Mouse (Mus musculus) limb, embryonic 15.5 days (tissue): Measurements from ENCODE around the gene Pgm5. TPM values are rescaled to one million over a fixed set of nuclear protein-coding genes. Genes with fewer than 3 reads are reported as not detected.

Experiments
- ATAC-seq: fragments of 200-750 bp; cut with Nextera tagmentation; 2 replicates; pipeline ENCODE4 v1.8.0; 2017; ENCODE audit warnings: low read depth, moderate TSS enrichment; ENCODE audit not compliant: insufficient number of reproducible peaks, low FRiP score, low TSS enrichment
- H3K27ac ChIP-seq: fragments of 300-500 bp; sonication (generic); 2 replicates; pipeline ENCODE4 v1.5.1; 2015; ENCODE audit warnings: moderate library complexity, mild to moderate bottlenecking, inconsistent platforms
- H3K27me3 ChIP-seq: fragments of 300-500 bp; sonication (generic); 2 replicates; pipeline ENCODE4 v1.6.1; 2015; ENCODE audit warnings: inconsistent platforms
- H3K36me3 ChIP-seq: fragments of 300-500 bp; sonication (generic); 2 replicates; pipeline ENCODE4 v1.6.1; 2015; ENCODE audit warnings: inconsistent platforms
- H3K4me1 ChIP-seq: fragments of 300-500 bp; sonication (generic); 2 replicates; pipeline ENCODE4 v1.6.1; 2015; ENCODE audit warnings: inconsistent platforms
- H3K4me2 ChIP-seq: fragments of 300-500 bp; sonication (generic); 2 replicates; pipeline ENCODE4 v1.6.1; 2015; ENCODE audit warnings: mild to moderate bottlenecking, inconsistent platforms
- H3K4me3 ChIP-seq: fragments of 300-500 bp; sonication (generic); 2 replicates; pipeline ENCODE4 v1.5.1; 2015; ENCODE audit warnings: mild to moderate bottlenecking, inconsistent platforms
- H3K9ac ChIP-seq: fragments of 300-500 bp; sonication (generic); 2 replicates; pipeline ENCODE4 v1.6.1; 2015; ENCODE audit warnings: inconsistent platforms
- H3K9me3 ChIP-seq: fragments of 300-500 bp; sonication (generic); 2 replicates; pipeline ENCODE4 v1.6.1; 2016; ENCODE audit warnings: inconsistent platforms
- WGBS: fragments of 180-500 bp; shearing (Covaris S2); methylation state at CpG from one replicate; pipeline ENCODE4 v1.1.7; 2015; 5-methylcytosine and 5-hydroxymethylcytosine counted together
- polyA plus RNA-seq: library from polyadenylated mRNA; unstranded; fragments of >200 nt; fragmentation: Nextera tagmentation; extraction: Ambion mirVana; gene quantifications from 2 replicates; pipeline ENCODE4 v1.2.1, GENCODE M21; 2015

Gene Pgm5
- 2.2 and 2.6 TPM in 2 replicates for polyA plus RNA-seq

DNA sequence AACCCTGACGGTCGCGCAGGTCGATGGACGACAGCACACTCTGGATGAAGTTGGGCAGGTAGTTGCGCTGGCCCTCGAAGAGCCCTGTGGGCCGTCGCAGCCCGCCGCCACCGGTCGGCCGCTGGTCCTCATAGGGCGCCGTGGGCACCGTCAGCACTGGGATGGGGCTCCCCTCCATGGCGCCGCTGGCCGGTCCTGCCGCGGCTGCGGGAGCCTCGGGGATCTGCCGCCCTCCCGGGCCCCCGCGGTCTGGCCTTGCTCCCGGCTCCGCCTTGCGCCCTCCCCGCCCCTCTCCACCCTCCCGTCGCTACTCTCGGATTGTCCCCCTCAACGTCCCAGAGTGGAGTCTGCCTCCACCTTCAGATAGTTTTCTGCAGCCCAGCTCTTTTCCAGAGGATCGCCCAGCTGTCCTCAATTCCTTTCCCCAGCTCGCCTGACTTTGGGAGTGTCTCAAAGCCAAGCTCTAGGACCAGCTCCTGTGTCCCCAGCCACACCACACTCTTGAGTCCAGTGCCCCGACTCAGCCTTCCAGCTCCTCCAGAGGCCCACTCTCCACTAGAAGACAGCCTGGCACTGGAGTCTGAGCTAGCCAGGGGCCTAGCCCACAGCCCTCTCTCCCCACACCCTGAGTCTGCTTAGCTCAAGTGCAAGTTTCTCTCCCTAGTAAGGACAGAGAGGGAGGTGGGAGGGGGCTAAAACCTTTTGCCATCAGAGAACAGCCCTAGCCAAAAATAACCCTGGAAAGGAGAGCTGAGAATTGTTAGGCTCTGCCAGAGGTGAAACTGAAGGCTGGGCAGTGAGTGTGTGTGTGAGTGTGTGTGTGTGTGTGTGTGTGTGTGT, at the start of gene Pgm5:
Gene Pgm5 (minus strand): TSS at position 244 of the 840 bp plus-strand sequence.
- H3K4me2 ChIP-seq, result peak within 1 kb of the TSS; percentile 89
- peaks cover 11% of the 10 kb centered on the region for H3K4me1 ChIP-seq
- peak within 1 kb of the TSS; percentile 40 for H3K9ac ChIP-seq
- H3K36me3 ChIP-seq, result no peaks in the 10 kb centered on the region
- H3K9me3 ChIP-seq, result no peaks in the 10 kb centered on the region
- H3K4me3 ChIP-seq, result peak within 1 kb of the TSS; percentile 56
- ATAC-seq, result peak; percentile 74
- WGBS, result 2% methylated on average over 37 of the region's 39 CpGs
- H3K27me3 ChIP-seq, result peaks cover 20% of the 10 kb centered on the region; the same call in 1 of the 2 replicates
- peak within 1 kb of the TSS; percentile 22; the same call in 1 of the 2 replicates for H3K27ac ChIP-seq

GRCm38 (mm10) chr19:24908385-24909155, 46.9 kb upstream of the Pgm5 start:
- H3K4me2 ChIP-seq, result no peak overlapping the region
- no peak for ATAC-seq
- no peak overlapping the region for H3K9ac ChIP-seq
- H3K27ac ChIP-seq, result no peak overlapping the region
- 80% methylated on average over 3 of the region's 3 CpGs for WGBS
- no peak overlapping the region for H3K4me3 ChIP-seq
- no peaks in the 10 kb centered on the region for H3K9me3 ChIP-seq
- H3K4me1 ChIP-seq, result no peaks in the 10 kb centered on the region
- H3K27me3 ChIP-seq, result peaks cover 15% of the 10 kb centered on the region
- no peaks in the 10 kb centered on the region for H3K36me3 ChIP-seq

DNA sequence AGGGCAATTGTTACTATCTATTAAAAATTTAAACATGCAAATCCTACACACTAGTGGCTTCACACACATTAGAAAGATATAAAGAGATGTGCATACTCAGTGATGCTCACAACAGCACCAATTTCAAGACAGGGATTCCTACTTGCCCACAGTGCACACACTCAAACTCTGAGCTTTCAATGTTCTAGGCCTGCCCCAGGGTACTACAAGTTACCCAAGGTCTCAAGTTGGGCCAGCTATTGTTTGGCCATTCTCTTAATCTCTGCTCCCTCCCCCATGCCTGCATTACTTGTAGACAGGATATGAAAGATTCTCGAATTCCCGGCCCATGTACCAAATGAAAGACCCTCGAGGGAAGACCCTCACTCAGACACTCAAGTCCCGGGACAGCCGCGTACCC, 46.0 kb upstream of the Pgm5 start:
- H3K4me1 ChIP-seq, result no peaks in the 10 kb centered on the region
- no peak overlapping the region for H3K27ac ChIP-seq
- H3K4me2 ChIP-seq, result no peak overlapping the region
- peaks cover 24% of the 10 kb centered on the region for H3K27me3 ChIP-seq
- H3K9me3 ChIP-seq, result no peaks in the 10 kb centered on the region
- 90% methylated on average over 6 of the region's 6 CpGs for WGBS
- no peak overlapping the region for H3K9ac ChIP-seq
- H3K4me3 ChIP-seq, result no peak overlapping the region
- no peaks in the 10 kb centered on the region for H3K36me3 ChIP-seq
- no peak for ATAC-seq

GRCm38 (mm10) chr19:24902821-24903220, 41.2 kb upstream of the Pgm5 start:
- Histone ChIP-seq H3K4me1 (peaks cover 23% of the 10 kb centered on the region), H3K9ac (no peak overlapping the region), H3K4me3 (no peak overlapping the region), H3K9me3 (no peaks in the 10 kb centered on the region), H3K27me3 (peaks cover 67% of the 10 kb centered on the region), H3K36me3 (no peaks in the 10 kb centered on the region), H3K27ac (no peak overlapping the region), H3K4me2 (no peak overlapping the region)
- ATAC-seq, result no peak
- 61% methylated on average over 2 of the region's 2 CpGs for WGBS

- peaks cover 72% of the 10 kb centered on the region for H3K27me3 ChIP-seq
- ATAC-seq, result no peak
- no peaks in the 10 kb centered on the region for H3K36me3 ChIP-seq
- H3K9me3 ChIP-seq, result no peaks in the 10 kb centered on the region
- no peak overlapping the region for H3K4me3 ChIP-seq
- H3K4me1 ChIP-seq, result peaks cover 28% of the 10 kb centered on the region
- H3K27ac ChIP-seq, result no peak overlapping the region
- H3K9ac ChIP-seq, result no peak overlapping the region
- no peak overlapping the region for H3K4me2 ChIP-seq
- 1% methylated on average over 2 of the region's 2 CpGs for WGBS
Measured at GRCm38 (mm10) chr19:24902256-24902655, 40.6 kb upstream of the Pgm5 start.

DNA sequence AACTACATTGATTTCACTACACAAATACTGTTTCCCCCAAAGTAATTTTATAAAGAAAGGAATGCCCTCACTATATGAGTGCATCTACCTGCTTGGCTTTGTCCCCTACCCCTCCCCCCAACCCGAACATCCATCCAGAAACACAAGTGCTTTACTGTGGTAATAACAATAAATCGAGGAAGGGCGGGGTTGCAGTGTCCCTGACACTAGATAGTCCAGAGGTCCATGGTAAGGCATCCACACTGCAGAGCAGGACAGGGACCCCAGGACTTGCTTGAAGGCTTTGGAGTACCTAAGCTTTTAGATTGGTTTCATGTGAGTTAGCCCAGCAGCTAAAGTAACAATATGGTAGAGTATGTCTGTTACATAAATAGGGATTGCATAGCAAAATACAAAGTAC, 40.0 kb upstream of the Pgm5 start:
- 5% methylated on average over 3 of the region's 3 CpGs for WGBS
- peaks cover 30% of the 10 kb centered on the region for H3K4me1 ChIP-seq
- no peaks in the 10 kb centered on the region for H3K36me3 ChIP-seq
- no peak overlapping the region for H3K4me3 ChIP-seq
- no peak for ATAC-seq
- no peak overlapping the region for H3K27ac ChIP-seq
- H3K4me2 ChIP-seq, result no peak overlapping the region
- H3K27me3 ChIP-seq, result peaks cover 78% of the 10 kb centered on the region
- H3K9ac ChIP-seq, result no peak overlapping the region
- no peaks in the 10 kb centered on the region for H3K9me3 ChIP-seq

DNA sequence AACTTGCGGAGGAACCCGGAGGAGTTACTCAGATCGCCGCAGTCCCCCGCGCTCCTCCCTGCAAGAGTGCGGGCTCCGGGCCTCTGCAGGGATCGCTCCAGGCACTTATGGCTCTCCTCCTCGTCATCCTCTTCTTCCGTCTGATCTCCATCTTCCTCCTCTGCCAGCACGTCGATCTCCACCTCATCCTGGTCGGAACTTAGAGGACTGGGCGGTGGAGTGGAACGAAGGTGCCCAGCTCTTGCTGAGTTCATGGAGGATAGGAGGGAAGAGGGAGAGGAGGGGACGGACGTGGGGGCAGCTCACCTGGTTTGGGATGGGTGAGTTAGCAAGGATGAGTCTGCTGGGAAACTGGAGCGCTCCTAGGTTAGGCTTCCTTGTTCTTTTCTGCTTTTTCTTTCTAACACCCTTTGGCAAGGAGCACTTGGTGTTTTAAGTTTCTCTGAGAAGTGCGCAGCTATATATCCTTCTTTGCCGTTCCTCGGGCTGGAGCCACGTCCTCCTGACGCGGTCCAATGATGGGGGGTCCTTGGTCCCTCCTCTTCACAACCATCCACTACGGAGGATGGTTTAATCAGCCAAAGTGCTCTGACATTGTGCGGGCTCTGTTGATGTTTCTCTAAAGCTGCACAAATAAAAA, 39.0 kb upstream of the Pgm5 start, which contains the start of gene Foxd4:
Gene Foxd4 (minus strand): TSS at position 617 of the 640 bp plus-strand sequence.
- Histone ChIP-seq H3K27ac (no peak within 1 kb of the TSS), H3K9ac (no peak within 1 kb of the TSS), H3K27me3 (peaks cover 85% of the 10 kb centered on the region), H3K4me2 (peak within 1 kb of the TSS; percentile 67), H3K9me3 (no peaks in the 10 kb centered on the region), H3K36me3 (no peaks in the 10 kb centered on the region), H3K4me1 (peaks cover 30% of the 10 kb centered on the region), H3K4me3 (peak within 1 kb of the TSS; percentile 38)
- under 1% methylated on average over 27 of the region's 27 CpGs for WGBS
- no peak for ATAC-seq

DNA sequence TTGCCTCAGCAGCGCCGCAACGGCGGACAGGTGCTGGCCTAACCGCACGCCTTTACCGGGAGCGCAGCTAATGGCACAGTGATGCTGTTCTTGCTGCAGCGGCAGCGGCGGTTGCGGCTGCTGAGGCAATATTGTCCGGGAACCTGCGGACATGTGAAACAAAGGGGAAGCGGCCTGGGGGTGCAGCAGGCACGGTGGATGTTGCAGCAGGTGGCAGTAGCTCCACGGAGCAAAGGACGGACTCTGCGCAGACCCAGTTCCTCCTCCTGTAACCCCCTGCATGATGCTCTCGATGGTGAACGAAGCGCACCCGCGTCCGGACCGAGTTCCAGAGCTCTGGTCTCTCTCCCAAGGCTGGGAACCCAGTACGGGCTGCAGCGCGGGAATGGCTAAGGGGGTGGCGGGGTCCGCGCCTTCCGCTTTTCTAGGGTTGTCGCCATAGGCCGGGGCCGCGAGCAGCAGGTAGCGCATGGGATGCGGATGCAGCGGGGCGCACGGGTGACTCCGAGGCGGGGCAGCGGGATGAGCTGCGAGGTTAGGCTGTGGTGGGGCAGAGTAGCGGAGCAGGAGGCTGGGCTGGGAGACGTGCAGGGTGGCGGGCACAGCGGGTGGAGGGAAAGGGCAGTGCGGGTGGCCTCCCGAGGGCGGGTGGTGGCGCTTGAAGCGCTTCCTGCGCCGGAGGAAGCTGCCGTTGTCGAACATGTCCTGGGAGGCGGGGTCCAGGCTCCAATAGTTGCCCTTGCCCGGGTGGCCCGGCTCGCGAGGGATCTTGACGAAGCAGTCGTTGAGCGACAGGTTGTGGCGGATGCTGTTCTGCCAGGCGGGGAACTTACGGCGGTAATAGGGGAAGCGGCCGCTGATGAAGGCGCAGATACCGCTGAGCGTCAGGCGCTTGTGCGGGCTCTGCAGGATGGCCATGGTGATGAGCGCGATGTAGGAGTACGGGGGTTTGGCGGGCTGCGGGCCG, 38.2 kb upstream of the Pgm5 start:
- Histone ChIP-seq H3K9me3 (no peaks in the 10 kb centered on the region), H3K9ac (no peak overlapping the region), H3K4me2 (peak overlapping the region; percentile 67), H3K27me3 (peaks cover 87% of the 10 kb centered on the region), H3K36me3 (no peaks in the 10 kb centered on the region), H3K4me1 (peaks cover 30% of the 10 kb centered on the region), H3K4me3 (peak overlapping the region; percentile 38), H3K27ac (no peak overlapping the region)
- WGBS, result under 1% methylated on average over 84 of the region's 84 CpGs
- no peak for ATAC-seq

GRCm38 (mm10) chr19:24898737-24899577, 37.3 kb upstream of the Pgm5 start:
- H3K36me3 ChIP-seq, result no peaks in the 10 kb centered on the region
- no peaks in the 10 kb centered on the region for H3K9me3 ChIP-seq
- no peak overlapping the region for H3K9ac ChIP-seq
- no peak overlapping the region for H3K27ac ChIP-seq
- peaks cover 80% of the 10 kb centered on the region for H3K27me3 ChIP-seq
- peak overlapping the region; percentile 67 for H3K4me2 ChIP-seq
- H3K4me3 ChIP-seq, result peak overlapping the region; percentile 38
- peaks cover 30% of the 10 kb centered on the region for H3K4me1 ChIP-seq
- 3% methylated on average over 34 of the region's 34 CpGs for WGBS
- ATAC-seq, result no peak
